Mouse (Mus musculus) intestine, embryonic 14.5 days (tissue): Measurements from ENCODE around the gene Relt. TPM values are rescaled to one million over a fixed set of nuclear protein-coding genes. Genes with fewer than 3 reads are reported as not detected.

Experiments used
- ATAC-seq: fragments of 200-750 bp; cut with Nextera tagmentation; replicated peaks from 2 replicates; pipeline ENCODE4 v1.8.0; 2017; ENCODE audit warnings: low read depth, moderate number of reproducible peaks, moderate TSS enrichment, moderate library complexity; ENCODE audit not compliant: low FRiP score, low TSS enrichment
- DNase-seq: peaks from one replicate; pipeline ENCODE4 v3.0.0-alpha.2; 2018; ENCODE audit warnings: low spot score
- H3K27ac ChIP-seq: fragments of 300-500 bp; sonication (generic); 2 replicates; pipeline ENCODE4 v1.5.1; 2014; ENCODE audit warnings: low read depth, mild to moderate bottlenecking, control low read depth
- H3K27me3 ChIP-seq: fragments of 300-500 bp; sonication (generic); replicated peaks from 2 replicates; pipeline ENCODE4 v1.6.1; 2014; ENCODE audit warnings: low read length, control low read depth; ENCODE audit not compliant: control insufficient read depth, insufficient read depth
- H3K36me3 ChIP-seq: fragments of 300-500 bp; sonication (generic); 2 replicates; pipeline ENCODE4 v1.6.1; 2014; ENCODE audit warnings: low read length, control low read depth; ENCODE audit not compliant: control insufficient read depth, insufficient read depth
- H3K4me1 ChIP-seq: fragments of 300-500 bp; sonication (generic); replicated peaks from 2 replicates; pipeline ENCODE4 v1.6.1; 2014; ENCODE audit warnings: low read length, control low read depth, mixed read lengths; ENCODE audit not compliant: control insufficient read depth, insufficient read depth
- H3K4me2 ChIP-seq: fragments of 300-500 bp; sonication (generic); 2 replicates; pipeline ENCODE4 v1.6.1; 2014; ENCODE audit warnings: low read length
- H3K4me3 ChIP-seq: fragments of 300-500 bp; sonication (generic); 2 replicates; pipeline ENCODE4 v1.5.1; 2014; ENCODE audit warnings: low read depth, low read length, control low read depth, mixed read lengths
- H3K9ac ChIP-seq: fragments of 300-500 bp; sonication (generic); 2 replicates; pipeline ENCODE4 v1.6.1; 2014; ENCODE audit warnings: mild to moderate bottlenecking, low read length
- H3K9me3 ChIP-seq: fragments of 300-500 bp; sonication (generic); 2 replicates; pipeline ENCODE4 v1.6.1; 2016; ENCODE audit warnings: low read length, control low read depth; ENCODE audit not compliant: control insufficient read depth
- WGBS: fragments of 180-500 bp; shearing (Covaris S2); extraction: QIAGEN DNeasy Blood & Tissue Kit; methylation state at CpG from one replicate; pipeline ENCODE4 v1.1.7; 2014; 5-methylcytosine and 5-hydroxymethylcytosine counted together
- polyA plus RNA-seq: library from polyadenylated mRNA; unstranded; fragments of >200 nt; fragmentation: Nextera tagmentation; extraction: Ambion mirVana; gene quantifications from 2 replicates; pipeline ENCODE4 v1.2.1, GENCODE M21; 2014

Relt gene
- polyA plus RNA-seq, 1 experiment from 2014 or later = 2.0 TPM

DNA sequence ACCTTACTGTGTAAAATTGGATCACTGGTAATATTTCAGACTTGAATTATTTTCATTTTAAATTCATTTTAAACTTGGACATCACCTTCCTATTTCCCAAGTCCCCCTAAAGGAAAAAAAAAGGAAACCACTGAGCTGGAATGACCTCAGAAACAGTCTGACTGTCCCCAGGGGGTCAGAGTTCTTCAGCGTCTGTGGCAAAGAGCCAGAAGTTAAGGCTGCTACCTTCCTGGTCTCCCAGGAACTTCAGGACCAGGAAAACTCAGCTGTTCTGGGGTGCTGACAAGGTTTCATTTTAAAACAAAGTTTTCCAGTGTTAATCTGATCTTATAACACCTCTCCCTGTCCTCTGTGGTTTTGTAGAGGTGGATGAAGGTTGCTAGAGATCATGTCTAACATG, 25.5 kb downstream of the Relt start:
- no peak for DNase-seq
- Histone ChIP-seq H3K36me3 (peaks cover 54% of the 10 kb centered on the region), H3K9me3 (no peaks in the 10 kb centered on the region), H3K4me3 (no peak overlapping the region), H3K4me2 (no peak overlapping the region), H3K9ac (no peak overlapping the region), H3K4me1 (no peaks in the 10 kb centered on the region), H3K27me3 (no peaks in the 10 kb centered on the region), H3K27ac (no peak overlapping the region)
- 66% methylated on average over 1 of the region's 1 CpGs for WGBS
- no peak for ATAC-seq

DNA sequence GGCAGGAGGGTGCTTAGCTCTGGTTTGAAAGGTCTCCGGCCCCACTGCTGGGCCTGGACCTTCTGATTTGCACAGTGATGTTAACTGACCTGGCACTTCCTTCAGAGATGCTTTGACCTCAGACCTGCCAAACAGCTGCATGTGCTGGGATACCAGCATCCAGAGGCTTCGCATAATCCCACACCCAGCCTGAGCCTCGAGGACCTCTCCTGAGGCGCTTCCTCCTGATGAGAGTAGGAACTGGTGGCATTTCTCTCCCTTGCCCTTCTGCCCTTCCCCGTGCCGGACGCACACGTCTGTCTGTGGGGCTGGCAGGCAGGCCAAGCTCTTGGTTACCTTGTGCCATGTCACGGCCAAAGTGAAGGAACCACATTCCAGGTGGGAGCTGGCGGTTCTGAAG, 26.6 kb downstream of the Relt start:
- Histone ChIP-seq H3K36me3 (peaks cover 55% of the 10 kb centered on the region), H3K4me3 (no peak overlapping the region), H3K27ac (no peak overlapping the region), H3K9ac (no peak overlapping the region), H3K4me2 (no peak overlapping the region), H3K4me1 (no peaks in the 10 kb centered on the region), H3K27me3 (no peaks in the 10 kb centered on the region), H3K9me3 (no peaks in the 10 kb centered on the region)
- 90% methylated on average over 10 of the region's 10 CpGs for WGBS
- ATAC-seq = no peak
- DNase-seq = no peak

DNA sequence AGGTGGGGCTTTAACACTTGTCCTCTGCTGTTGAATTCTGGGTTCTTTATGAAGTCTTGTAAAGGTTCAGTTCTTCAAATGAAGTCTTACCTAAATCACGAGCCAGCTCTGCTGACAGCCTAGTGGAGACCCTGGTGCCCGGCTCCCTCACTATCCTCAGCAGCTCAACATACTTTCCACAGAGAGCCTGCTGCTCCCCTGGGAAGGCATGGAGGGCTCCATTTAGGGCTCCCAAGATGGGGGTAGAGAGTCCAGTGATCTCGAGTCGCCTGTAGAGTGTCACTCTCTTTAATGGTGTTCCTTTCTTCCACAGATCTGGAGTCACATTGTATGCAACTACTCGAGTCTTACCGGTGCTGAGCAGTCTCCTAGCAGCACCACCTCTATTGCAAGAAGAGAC, 27.5 kb downstream of the Relt start:
- peaks cover 60% of the 10 kb centered on the region for H3K36me3 ChIP-seq
- H3K27me3 ChIP-seq = no peaks in the 10 kb centered on the region
- no peak overlapping the region for H3K27ac ChIP-seq
- H3K4me1 ChIP-seq = no peaks in the 10 kb centered on the region
- 87% methylated on average over 6 of the region's 6 CpGs for WGBS
- H3K4me3 ChIP-seq = no peak overlapping the region
- H3K9ac ChIP-seq = no peak overlapping the region
- no peak overlapping the region for H3K4me2 ChIP-seq
- DNase-seq (no peak), ATAC-seq (no peak)
- no peaks in the 10 kb centered on the region for H3K9me3 ChIP-seq

DNA sequence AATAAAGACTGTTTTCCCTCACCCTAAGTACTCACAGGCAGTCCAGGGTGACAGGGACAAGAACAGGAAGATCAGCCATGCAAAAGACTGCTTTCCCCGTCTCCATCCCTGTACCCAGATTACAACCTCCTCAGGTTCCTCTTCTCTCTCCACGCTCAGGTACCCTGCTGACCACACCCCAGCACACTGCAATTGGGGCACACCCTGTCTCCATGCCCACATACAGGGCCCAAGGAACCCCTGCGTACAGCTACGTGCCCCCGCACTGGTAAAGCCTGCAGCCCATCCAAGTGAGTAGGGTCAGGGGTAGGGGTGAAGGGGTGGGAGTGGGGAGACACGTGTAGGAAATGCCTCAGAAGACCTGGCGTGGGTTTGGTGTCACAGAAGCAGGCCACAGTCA, 28.1 kb downstream of the Relt start:
- no peaks in the 10 kb centered on the region for H3K27me3 ChIP-seq
- ATAC-seq (no peak), DNase-seq (no peak)
- H3K4me1 ChIP-seq = no peaks in the 10 kb centered on the region
- H3K4me2 ChIP-seq = no peak overlapping the region
- H3K4me3 ChIP-seq = no peak overlapping the region
- no peak overlapping the region for H3K9ac ChIP-seq
- H3K9me3 ChIP-seq = no peaks in the 10 kb centered on the region
- H3K27ac ChIP-seq = no peak overlapping the region
- WGBS = 89% methylated on average over 7 of the region's 7 CpGs
- peaks cover 60% of the 10 kb centered on the region for H3K36me3 ChIP-seq

DNA sequence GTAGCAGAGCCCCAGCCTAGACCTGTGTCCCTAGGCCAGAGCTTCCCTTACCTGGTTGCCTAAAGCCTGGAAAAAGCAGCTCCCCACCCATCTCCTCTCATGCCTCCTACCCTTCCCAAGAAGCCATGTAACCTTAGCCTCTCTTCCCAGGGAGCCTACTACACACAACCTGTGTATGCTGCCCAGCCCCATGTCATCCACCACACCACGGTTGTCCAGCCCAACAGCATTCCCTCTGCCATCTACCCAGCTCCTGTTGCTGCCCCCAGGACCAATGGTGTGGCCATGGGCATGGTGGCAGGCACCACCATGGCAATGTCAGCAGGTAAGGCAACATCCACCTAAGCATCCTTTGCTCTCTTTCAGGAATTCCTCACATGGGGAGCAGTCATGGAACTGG, 29.4 kb downstream of the Relt start:
- H3K9me3 ChIP-seq = no peaks in the 10 kb centered on the region
- H3K36me3 ChIP-seq = peaks cover 60% of the 10 kb centered on the region
- H3K4me1 ChIP-seq = no peaks in the 10 kb centered on the region
- WGBS = 85% methylated on average over 1 of the region's 1 CpGs
- no peak overlapping the region for H3K4me3 ChIP-seq
- no peak for ATAC-seq
- no peak overlapping the region for H3K9ac ChIP-seq
- H3K4me2 ChIP-seq = no peak overlapping the region
- H3K27me3 ChIP-seq = no peaks in the 10 kb centered on the region
- DNase-seq = no peak
- H3K27ac ChIP-seq = no peak overlapping the region

DNA sequence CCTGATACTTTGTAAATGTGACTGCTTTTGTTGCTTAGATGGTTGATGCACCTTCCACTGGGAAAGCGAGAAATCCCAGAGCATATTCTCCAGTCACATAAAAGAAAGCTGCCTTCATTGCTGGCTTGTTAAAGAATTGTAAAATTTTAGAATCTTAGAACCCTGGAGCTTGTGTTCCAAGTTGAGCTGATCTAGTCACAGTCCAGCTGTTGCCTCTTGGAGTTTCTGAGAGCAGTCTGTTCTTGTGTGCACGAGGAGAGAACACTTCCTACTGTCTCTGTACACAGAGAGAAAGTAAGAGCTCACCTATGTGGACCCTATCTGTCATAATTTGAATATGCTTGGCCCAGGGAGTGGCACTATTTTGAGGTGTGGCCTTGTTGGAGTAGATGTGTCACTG, 34.7 kb downstream of the Relt start:
- Histone ChIP-seq H3K9ac (no peak overlapping the region), H3K4me1 (no peaks in the 10 kb centered on the region), H3K4me3 (no peak overlapping the region), H3K4me2 (no peak overlapping the region), H3K36me3 (peaks cover 18% of the 10 kb centered on the region), H3K9me3 (no peaks in the 10 kb centered on the region), H3K27ac (no peak overlapping the region), H3K27me3 (no peaks in the 10 kb centered on the region)
- DNase-seq (no peak), ATAC-seq (no peak)
- 89% methylated on average over 2 of the region's 2 CpGs for WGBS

DNA sequence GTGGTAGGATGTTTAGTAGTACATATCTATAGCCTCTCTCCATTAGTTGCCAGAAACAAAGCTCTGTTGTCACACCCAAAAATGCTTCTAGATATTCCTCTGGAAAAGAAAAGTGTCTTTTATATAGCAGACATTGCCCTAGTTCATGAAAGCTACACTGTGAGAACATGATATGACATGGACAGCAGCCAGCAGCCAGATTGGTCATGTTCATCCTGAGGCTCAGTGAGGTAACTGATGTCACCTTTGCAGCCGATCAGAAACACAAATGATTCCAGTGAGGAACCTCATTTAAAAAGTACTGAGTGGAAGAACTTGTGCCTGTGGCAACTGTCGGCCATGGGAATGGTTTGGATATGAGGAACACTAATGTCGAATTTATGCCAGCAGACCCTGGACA, 38.6 kb downstream of the Relt start:
- H3K36me3 ChIP-seq = peaks cover 5% of the 10 kb centered on the region; the same call in 1 of the 2 replicates
- H3K27ac ChIP-seq = no peak overlapping the region
- 94% methylated on average over 3 of the region's 3 CpGs for WGBS
- H3K27me3 ChIP-seq = no peaks in the 10 kb centered on the region
- DNase-seq (no peak), ATAC-seq (no peak)
- H3K4me1 ChIP-seq = no peaks in the 10 kb centered on the region
- H3K9me3 ChIP-seq = no peaks in the 10 kb centered on the region
- H3K4me2 ChIP-seq = no peak overlapping the region
- H3K9ac ChIP-seq = no peak overlapping the region
- H3K4me3 ChIP-seq = no peak overlapping the region

DNA sequence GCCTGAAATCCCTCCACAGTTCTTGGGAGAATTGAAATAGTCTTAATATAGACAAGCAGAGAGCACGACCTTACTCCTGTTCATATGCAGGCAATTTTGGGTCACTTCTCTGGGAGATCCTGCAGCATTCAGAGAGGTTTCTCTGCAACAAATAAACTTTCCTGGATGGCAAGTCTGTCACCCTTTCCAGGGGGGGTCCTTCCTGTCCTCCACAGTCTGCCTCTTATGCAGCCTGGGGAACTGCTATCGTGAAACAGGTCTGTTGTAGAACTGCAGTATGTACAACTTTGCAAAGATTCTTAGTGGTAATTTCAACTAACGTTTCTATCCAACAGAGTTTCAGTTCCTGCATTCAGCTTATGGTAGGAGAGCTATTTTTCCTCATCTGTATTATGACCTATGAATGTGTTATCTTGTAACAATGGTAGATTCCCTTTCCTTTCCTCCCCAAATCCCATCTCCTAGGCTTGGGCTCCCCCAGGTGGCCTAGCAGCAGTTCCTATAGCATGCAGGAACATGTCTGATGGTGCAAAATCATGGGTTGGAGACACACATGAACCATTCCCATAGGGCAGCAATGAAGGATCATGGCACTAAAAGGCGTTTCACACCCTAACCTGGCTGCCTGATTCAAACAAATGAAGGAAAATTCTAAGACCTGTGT, 44.7 kb downstream of the Relt start:
- Histone ChIP-seq H3K4me3 (no peak overlapping the region), H3K9me3 (no peaks in the 10 kb centered on the region), H3K4me1 (no peaks in the 10 kb centered on the region), H3K36me3 (no peaks in the 10 kb centered on the region), H3K4me2 (no peak overlapping the region), H3K27me3 (no peaks in the 10 kb centered on the region), H3K9ac (no peak overlapping the region), H3K27ac (no peak overlapping the region)
- DNase-seq = no peak
- WGBS = 92% methylated on average over 4 of the region's 4 CpGs
- no peak for ATAC-seq

DNA sequence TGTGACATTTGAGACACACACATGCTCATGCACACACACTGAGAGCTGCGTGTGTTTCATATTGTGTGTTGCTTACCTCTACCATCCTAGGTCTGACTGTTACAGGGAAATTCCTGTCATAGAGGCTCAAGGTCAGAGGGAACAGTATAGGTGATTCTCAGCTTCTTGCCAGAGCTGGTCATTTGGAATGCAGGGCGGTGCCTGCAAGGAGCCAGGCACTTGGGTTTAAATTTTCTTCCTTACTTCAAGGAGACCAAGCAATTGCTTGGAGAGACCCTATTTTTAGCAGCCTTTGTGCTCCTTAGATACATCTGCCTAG, 45.8 kb downstream of the Relt start:
- H3K4me2 ChIP-seq = no peak overlapping the region
- no peaks in the 10 kb centered on the region for H3K27me3 ChIP-seq
- H3K9ac ChIP-seq = no peak overlapping the region
- WGBS = 71% methylated on average over 2 of the region's 2 CpGs
- no peak for DNase-seq
- no peaks in the 10 kb centered on the region for H3K4me1 ChIP-seq
- H3K9me3 ChIP-seq = no peaks in the 10 kb centered on the region
- H3K27ac ChIP-seq = no peak overlapping the region
- ATAC-seq = no peak
- H3K36me3 ChIP-seq = no peaks in the 10 kb centered on the region
- no peak overlapping the region for H3K4me3 ChIP-seq
